Mouse (Mus musculus) midbrain, embryonic 12.5 days (tissue): ENCODE data around the gene Efna5. TPM values are rescaled to one million over a fixed set of nuclear protein-coding genes. Genes with fewer than 3 reads are reported as not detected.

Experiments used
- ATAC-seq: fragments of 200-750 bp; cut with Nextera tagmentation; 2 replicates; pipeline ENCODE4 v1.8.0; 2017; ENCODE audit warnings: low read depth, moderate TSS enrichment, moderate library complexity; ENCODE audit not compliant: low FRiP score
- H3K27ac ChIP-seq: fragments of 300-500 bp; sonication (generic); replicated peaks from 2 replicates; pipeline ENCODE4 v1.5.1; 2016; ENCODE audit warnings: mild to moderate bottlenecking
- H3K27me3 ChIP-seq: fragments of 300-500 bp; sonication (generic); 2 replicates; pipeline ENCODE4 v1.6.1; 2016; ENCODE audit warnings: mild to moderate bottlenecking
- H3K36me3 ChIP-seq: fragments of 300-500 bp; sonication (generic); 2 replicates; pipeline ENCODE4 v1.6.1; 2016
- H3K4me1 ChIP-seq: fragments of 300-500 bp; sonication (generic); 2 replicates; pipeline ENCODE4 v1.6.1; 2016
- H3K4me2 ChIP-seq: fragments of 300-500 bp; sonication (generic); replicated peaks from 2 replicates; pipeline ENCODE4 v1.6.1; 2016; ENCODE audit warnings: mild to moderate bottlenecking, moderate library complexity
- H3K4me3 ChIP-seq: fragments of 300-500 bp; sonication (generic); 2 replicates; pipeline ENCODE4 v1.5.1; 2016; ENCODE audit warnings: mild to moderate bottlenecking
- H3K9ac ChIP-seq: fragments of 300-500 bp; sonication (generic); replicated peaks from 2 replicates; pipeline ENCODE4 v1.6.1; 2016; ENCODE audit warnings: mild to moderate bottlenecking, moderate library complexity
- H3K9me3 ChIP-seq: fragments of 300-500 bp; sonication (generic); 2 replicates; pipeline ENCODE4 v1.6.1; 2016; ENCODE audit warnings: mild to moderate bottlenecking
- WGBS: fragments of 180-500 bp; shearing (Covaris S2); methylation state at CpG from one replicate; pipeline ENCODE4 v1.1.7; 2016; 5-methylcytosine and 5-hydroxymethylcytosine counted together
- polyA plus RNA-seq: library from polyadenylated mRNA; unstranded; fragments of >200 nt; fragmentation: Nextera tagmentation; extraction: Ambion mirVana; gene quantifications from 2 replicates; pipeline ENCODE4 v1.2.1, GENCODE M21; 2016

The Efna5 gene
- polyA plus RNA-seq, 1 experiment from 2014 or later, result 115 TPM

DNA sequence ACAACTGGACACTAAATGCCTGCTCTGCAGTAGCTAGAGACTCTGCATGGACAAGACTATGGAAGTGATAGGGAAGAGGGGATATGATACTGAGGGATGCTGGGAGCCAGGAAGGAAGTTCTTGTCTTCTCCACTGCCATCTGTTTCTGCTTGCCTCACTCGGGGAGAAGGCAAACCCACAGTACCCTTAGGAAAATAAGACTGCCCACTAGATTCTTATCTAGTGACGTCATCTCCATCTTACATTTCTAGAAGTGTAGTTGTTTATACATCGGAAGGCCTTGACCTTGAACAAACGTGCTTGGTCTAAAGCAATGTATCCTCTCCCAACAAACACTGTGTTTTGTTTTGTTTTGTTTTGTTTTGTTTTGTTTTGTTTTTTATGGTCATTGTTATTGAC lies 116.0 kb downstream of the Efna5 start:
- Histone ChIP-seq H3K27ac (no peak overlapping the region), H3K4me1 (peaks cover 16% of the 10 kb centered on the region), H3K9ac (no peak overlapping the region), H3K4me2 (no peak overlapping the region), H3K36me3 (no peaks in the 10 kb centered on the region), H3K27me3 (no peaks in the 10 kb centered on the region), H3K4me3 (no peak overlapping the region), H3K9me3 (no peaks in the 10 kb centered on the region)
- 86% methylated on average over 4 of the region's 4 CpGs for WGBS
- no peak for ATAC-seq

GRCm38 (mm10) chr17:62756951-62757350 lies 124.2 kb downstream of the Efna5 start:
- 89% methylated on average over 3 of the region's 3 CpGs for WGBS
- no peak for ATAC-seq

GRCm38 (mm10) chr17:62755635-62756034 lies 125.5 kb downstream of the Efna5 start:
- Histone ChIP-seq H3K27me3 (no peaks in the 10 kb centered on the region), H3K36me3 (no peaks in the 10 kb centered on the region), H3K4me3 (no peak overlapping the region), H3K4me1 (peaks cover 19% of the 10 kb centered on the region; the same call in 1 of the 2 replicates), H3K4me2 (no peak overlapping the region), H3K27ac (no peak overlapping the region), H3K9ac (no peak overlapping the region), H3K9me3 (no peaks in the 10 kb centered on the region)
- no peak for ATAC-seq
- WGBS, result 90% methylated on average over 2 of the region's 2 CpGs

More at GRCm38 (mm10) chr17:62756951-62757350, 124.2 kb downstream of the Efna5 start:
- Histone ChIP-seq H3K27ac (no peak overlapping the region), H3K4me2 (no peak overlapping the region), H3K36me3 (no peaks in the 10 kb centered on the region), H3K9me3 (no peaks in the 10 kb centered on the region), H3K9ac (no peak overlapping the region), H3K4me1 (peaks cover 26% of the 10 kb centered on the region), H3K27me3 (no peaks in the 10 kb centered on the region), H3K4me3 (no peak overlapping the region)

DNA sequence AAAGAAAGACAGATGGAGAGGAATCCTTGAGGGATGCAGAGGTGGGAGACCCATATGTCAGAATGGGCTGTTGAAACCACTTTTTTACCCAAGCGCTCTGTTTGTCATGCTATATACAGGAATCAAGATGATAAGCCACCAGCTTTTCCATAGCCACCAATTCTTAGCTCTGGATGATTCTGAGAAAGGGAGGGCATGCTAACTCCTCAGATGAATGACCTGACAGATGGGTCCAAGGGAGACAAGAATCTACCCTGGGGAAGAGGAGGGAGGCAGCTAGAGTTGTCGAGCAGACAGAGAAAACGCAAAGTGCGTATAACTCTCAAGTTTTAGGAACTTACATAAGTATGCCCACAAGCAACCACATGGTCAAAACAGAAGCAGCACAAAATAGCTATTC lies 126.5 kb downstream of the Efna5 start:
- no peaks in the 10 kb centered on the region for H3K27me3 ChIP-seq
- WGBS, result 89% methylated on average over 4 of the region's 4 CpGs
- H3K9ac ChIP-seq, result no peak overlapping the region
- no peak overlapping the region for H3K4me2 ChIP-seq
- no peak for ATAC-seq
- H3K4me3 ChIP-seq, result no peak overlapping the region
- H3K4me1 ChIP-seq, result peaks cover 11% of the 10 kb centered on the region; the same call in 1 of the 2 replicates
- H3K36me3 ChIP-seq, result no peaks in the 10 kb centered on the region
- no peak overlapping the region for H3K27ac ChIP-seq
- no peaks in the 10 kb centered on the region for H3K9me3 ChIP-seq

- no peak for ATAC-seq
- Histone ChIP-seq H3K4me1 (peaks cover 14% of the 10 kb centered on the region; the same call in 1 of the 2 replicates), H3K27me3 (no peaks in the 10 kb centered on the region), H3K4me2 (no peak overlapping the region), H3K27ac (no peak overlapping the region), H3K4me3 (no peak overlapping the region), H3K9ac (no peak overlapping the region), H3K9me3 (no peaks in the 10 kb centered on the region), H3K36me3 (no peaks in the 10 kb centered on the region)
- 17% methylated on average over 2 of the region's 2 CpGs for WGBS
These were observed 128.7 kb downstream of the Efna5 start for GRCm38 (mm10) chr17:62752381-62752889.

DNA sequence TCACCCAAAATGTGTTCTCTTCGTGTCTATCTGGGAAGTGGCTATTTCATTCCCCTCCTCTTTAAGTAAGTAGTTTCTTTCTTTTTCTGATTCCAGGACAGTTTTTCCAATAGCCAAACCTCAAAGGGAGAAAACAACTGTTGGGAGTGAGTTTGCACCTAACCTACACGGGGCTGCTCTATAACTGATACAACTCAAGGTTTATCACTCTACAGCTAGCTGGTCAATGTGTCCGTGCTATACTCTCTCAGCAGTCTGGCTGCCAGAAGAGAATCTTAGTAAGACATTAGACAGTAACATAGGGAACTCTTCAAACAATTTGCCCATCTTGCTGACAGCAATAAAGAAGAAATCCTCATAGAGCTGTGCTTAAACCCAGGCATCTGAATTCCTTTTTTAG lies 130.5 kb downstream of the Efna5 start:
- Histone ChIP-seq H3K36me3 (no peaks in the 10 kb centered on the region), H3K27ac (no peak overlapping the region), H3K9ac (no peak overlapping the region), H3K4me2 (no peak overlapping the region), H3K4me3 (no peak overlapping the region), H3K9me3 (no peaks in the 10 kb centered on the region), H3K4me1 (peaks cover 14% of the 10 kb centered on the region; the same call in 1 of the 2 replicates), H3K27me3 (no peaks in the 10 kb centered on the region)
- no peak for ATAC-seq
- WGBS, result 90% methylated on average over 3 of the region's 3 CpGs

GRCm38 (mm10) chr17:62748803-62749619 lies 132.1 kb downstream of the Efna5 start:
- Histone ChIP-seq H3K4me3 (no peak overlapping the region), H3K27ac (peak overlapping the region; percentile 25; the same call in 1 of the 2 replicates), H3K9me3 (no peaks in the 10 kb centered on the region), H3K4me2 (no peak overlapping the region), H3K36me3 (no peaks in the 10 kb centered on the region), H3K27me3 (no peaks in the 10 kb centered on the region), H3K9ac (no peak overlapping the region), H3K4me1 (peaks cover 14% of the 10 kb centered on the region; the same call in 1 of the 2 replicates)
- 70% methylated on average over 16 of the region's 16 CpGs for WGBS
- no peak for ATAC-seq

DNA sequence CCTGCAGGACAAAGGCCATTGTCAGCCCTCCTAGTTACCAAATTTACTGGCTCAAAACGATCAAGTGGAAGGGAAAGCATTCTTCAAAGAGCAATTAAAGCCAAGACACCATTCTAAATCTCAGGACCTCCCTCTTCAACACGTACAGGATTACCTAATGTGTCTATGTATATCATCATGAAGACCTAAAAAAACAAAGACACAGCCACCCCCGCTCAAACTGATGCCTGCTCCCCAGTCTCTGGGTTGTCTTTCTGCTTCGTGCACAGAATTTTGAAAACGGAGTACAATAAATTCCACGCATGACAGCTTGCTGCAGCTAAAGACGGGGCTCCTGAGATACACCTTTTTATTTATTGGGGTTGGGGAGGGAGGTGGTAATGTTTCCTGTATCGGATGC lies 133.7 kb downstream of the Efna5 start:
- Histone ChIP-seq H3K27me3 (no peaks in the 10 kb centered on the region), H3K4me3 (no peak overlapping the region), H3K27ac (no peak overlapping the region), H3K4me1 (peaks cover 7% of the 10 kb centered on the region; the same call in 1 of the 2 replicates), H3K9ac (no peak overlapping the region), H3K9me3 (no peaks in the 10 kb centered on the region), H3K36me3 (no peaks in the 10 kb centered on the region), H3K4me2 (no peak overlapping the region)
- 0 out of 2 replicates have a peak, but pooled peaks have one; percentile 3 for ATAC-seq
- WGBS, result 74% methylated on average over 8 of the region's 8 CpGs

GRCm38 (mm10) chr17:62746827-62747226 lies 134.3 kb downstream of the Efna5 start:
- no peak overlapping the region for H3K27ac ChIP-seq
- no peak for ATAC-seq

GRCm38 (mm10) chr17:62745286-62745685 lies 135.8 kb downstream of the Efna5 start:
- Histone ChIP-seq H3K27me3 (no peaks in the 10 kb centered on the region; the same call in 1 of the 2 replicates), H3K36me3 (no peaks in the 10 kb centered on the region), H3K4me2 (no peak overlapping the region), H3K4me1 (peaks cover 12% of the 10 kb centered on the region; the same call in 1 of the 2 replicates), H3K9me3 (no peaks in the 10 kb centered on the region), H3K4me3 (no peak overlapping the region), H3K27ac (no peak overlapping the region), H3K9ac (no peak overlapping the region)
- no peak for ATAC-seq
- WGBS, result 98% methylated on average over 4 of the region's 4 CpGs

More at GRCm38 (mm10) chr17:62746827-62747226, 134.3 kb downstream of the Efna5 start:
- Histone ChIP-seq H3K36me3 (no peaks in the 10 kb centered on the region), H3K9me3 (no peaks in the 10 kb centered on the region), H3K4me2 (no peak overlapping the region), H3K9ac (no peak overlapping the region), H3K27me3 (no peaks in the 10 kb centered on the region), H3K4me3 (no peak overlapping the region), H3K4me1 (0 out of 2 replicates have a peak, but pooled peaks cover 5% of the 10 kb centered on the region)
- 86% methylated on average over 9 of the region's 9 CpGs for WGBS

DNA sequence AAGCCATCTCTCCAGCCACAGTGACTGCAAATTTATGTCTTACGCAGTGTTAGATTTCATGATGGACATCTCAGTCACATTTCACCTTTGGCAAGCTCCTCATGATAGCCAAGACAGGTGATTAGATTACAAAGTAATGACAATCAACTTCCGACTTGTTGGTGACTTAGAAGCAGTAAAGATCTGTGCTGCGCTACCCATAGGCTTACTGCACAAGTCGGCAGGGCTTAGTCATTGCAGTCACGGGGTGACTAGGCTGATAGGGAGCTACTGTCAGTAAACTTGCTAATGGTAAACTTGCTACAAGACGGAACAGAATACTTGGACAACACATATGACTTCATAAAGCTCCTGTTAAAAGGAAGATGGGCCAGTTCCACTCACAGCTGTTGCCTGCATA lies 136.9 kb downstream of the Efna5 start:
- no peak overlapping the region for H3K27ac ChIP-seq
- no peak overlapping the region for H3K4me3 ChIP-seq
- H3K4me1 ChIP-seq, result peaks cover 17% of the 10 kb centered on the region; the same call in 1 of the 2 replicates
- H3K9ac ChIP-seq, result no peak overlapping the region
- WGBS, result 91% methylated on average over 6 of the region's 6 CpGs
- ATAC-seq, result no peak
- H3K27me3 ChIP-seq, result no peaks in the 10 kb centered on the region; the same call in 1 of the 2 replicates
- H3K9me3 ChIP-seq, result no peaks in the 10 kb centered on the region
- no peaks in the 10 kb centered on the region for H3K36me3 ChIP-seq
- no peak overlapping the region for H3K4me2 ChIP-seq

GRCm38 (mm10) chr17:62741702-62742101 lies 139.4 kb downstream of the Efna5 start:
- H3K4me1 ChIP-seq, result peaks cover 13% of the 10 kb centered on the region; the same call in 1 of the 2 replicates

More at GRCm38 (mm10) chr17:62741702-62742101, 139.4 kb downstream of the Efna5 start:
- H3K36me3 ChIP-seq, result no peaks in the 10 kb centered on the region
- H3K27me3 ChIP-seq, result peaks cover 4% of the 10 kb centered on the region; the same call in 1 of the 2 replicates
- 87% methylated on average over 5 of the region's 5 CpGs for WGBS
- no peak for ATAC-seq
- no peak overlapping the region for H3K27ac ChIP-seq
- H3K4me3 ChIP-seq, result no peak overlapping the region
- no peak overlapping the region for H3K9ac ChIP-seq
- no peak overlapping the region for H3K4me2 ChIP-seq
- H3K9me3 ChIP-seq, result no peaks in the 10 kb centered on the region
